Mouse (Mus musculus): ENCODE data around the gene Pkp1.

The Pkp1 gene

DNA sequence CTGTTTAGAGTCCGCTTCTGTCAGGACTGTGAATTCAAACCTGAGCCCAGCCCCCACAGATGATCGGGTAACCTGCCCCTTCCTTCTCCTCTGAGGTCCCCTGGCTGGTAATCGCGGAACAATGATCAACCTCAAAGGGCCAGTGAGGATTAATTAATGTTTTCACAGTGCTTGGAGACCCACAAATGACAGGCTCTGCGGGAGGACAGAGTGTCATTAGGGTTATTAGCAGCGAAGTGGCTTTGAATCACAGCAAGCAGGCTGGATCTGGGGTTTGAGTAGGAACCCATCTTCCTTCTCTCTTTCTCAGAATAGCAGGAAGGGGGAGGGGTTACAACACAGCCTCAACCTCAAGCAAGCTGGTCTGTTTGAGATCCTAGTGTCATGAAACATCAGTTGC, 9.6 kb downstream of the Pkp1 start:
- in situ Hi-C loops (cut with MseI, MboI) = no loop called here

- in situ Hi-C loops (cut with MseI, MboI) = no loop called here
These were observed 12.3 kb downstream of the Pkp1 start for GRCm38 (mm10) chr1:135906736-135907135.

GRCm38 (mm10) chr1:135899991-135900515, 19.0 kb downstream of the Pkp1 start:
- in situ Hi-C loops (cut with MseI, MboI) = no loop called here

- in situ Hi-C loops (cut with MseI, MboI) = no loop called here
These were observed 19.7 kb downstream of the Pkp1 start for GRCm38 (mm10) chr1:135899295-135899694.

DNA sequence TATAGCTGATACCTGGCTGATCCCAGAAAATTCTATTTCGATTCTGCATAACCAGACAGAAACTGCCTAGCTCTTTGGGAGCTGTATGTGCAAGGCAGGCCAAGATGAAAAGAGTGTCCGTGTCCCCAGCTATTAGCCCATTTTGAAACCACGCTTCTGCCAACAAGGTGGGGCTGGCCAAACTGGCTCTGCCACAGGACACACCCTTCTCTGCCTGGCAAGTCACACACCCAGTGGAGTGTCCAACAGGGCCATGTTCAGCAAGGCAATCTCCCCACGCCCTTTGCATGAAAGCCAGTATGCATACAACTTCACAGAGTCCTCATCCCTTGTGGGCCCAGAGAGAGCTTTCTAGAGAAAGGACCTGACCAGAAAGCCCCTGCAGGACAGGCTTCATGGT, 23.6 kb downstream of the Pkp1 start:
- in situ Hi-C loops (cut with MseI, MboI) = no loop called here

GRCm38 (mm10) chr1:135893377-135893776, 25.6 kb downstream of the Pkp1 start:
- in situ Hi-C loops (cut with MseI, MboI) = no loop called here

DNA sequence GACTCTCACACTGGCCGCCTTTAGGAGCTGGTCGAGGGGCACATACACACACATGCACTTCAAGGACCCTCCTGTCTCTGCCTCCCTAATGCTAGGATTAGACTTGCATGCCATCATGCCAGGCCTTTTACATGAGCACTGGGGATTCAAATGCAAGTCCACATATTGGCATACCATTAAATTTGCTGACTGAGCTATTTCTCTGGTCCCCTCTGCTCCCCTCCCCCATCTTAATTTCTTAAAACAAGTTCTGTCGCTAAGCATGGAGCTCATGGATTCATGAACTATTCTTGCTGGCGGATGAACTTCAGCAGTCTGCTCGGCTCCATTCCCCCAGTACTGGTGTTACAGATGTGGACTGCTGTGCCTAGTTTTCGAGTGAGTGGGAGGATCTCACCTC, 26.2 kb downstream of the Pkp1 start:
- in situ Hi-C loops (cut with MseI, MboI) = no loop called here

GRCm38 (mm10) chr1:135892233-135892632, 26.8 kb downstream of the Pkp1 start:
- in situ Hi-C loops (cut with MseI, MboI) = no loop called here

- in situ Hi-C loops (cut with MseI, MboI) = no loop called here
These were observed 27.4 kb downstream of the Pkp1 start for GRCm38 (mm10) chr1:135891424-135892216.

DNA sequence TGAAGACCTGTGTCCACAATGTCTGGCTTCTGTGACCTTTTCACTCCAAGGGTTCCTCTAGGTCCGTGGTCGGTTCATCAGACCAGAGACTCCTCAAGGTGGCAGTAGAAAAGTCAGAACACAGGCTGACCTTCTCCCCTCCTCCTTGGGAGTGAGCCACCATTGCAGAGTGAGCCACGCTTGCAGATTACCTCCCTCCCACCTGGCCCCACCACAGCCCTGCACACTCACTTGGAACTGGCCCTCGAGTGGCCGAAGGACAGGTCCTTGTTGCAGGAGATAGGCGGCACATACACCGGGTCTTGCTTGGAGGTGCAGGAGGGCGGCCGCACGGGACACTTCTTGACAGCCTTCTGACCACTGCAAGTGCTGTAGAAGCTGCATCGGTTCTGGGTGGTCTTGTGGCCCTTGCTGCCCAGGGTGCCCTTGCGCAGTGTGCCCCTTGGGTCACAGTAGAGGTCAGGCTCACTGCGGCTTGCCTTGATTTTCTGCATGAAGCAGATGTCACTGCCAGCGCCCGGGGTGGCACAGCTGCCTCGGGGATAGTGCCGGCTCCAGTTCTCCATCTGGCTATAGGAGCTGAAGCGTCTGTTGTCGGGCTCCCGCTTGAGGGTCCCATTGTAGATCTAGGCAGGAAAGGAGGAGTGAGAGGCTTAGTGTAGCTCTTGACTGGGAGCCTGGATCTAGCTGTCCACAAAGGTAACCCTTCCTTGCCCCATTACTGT, 29.4 kb downstream of the Pkp1 start:
- in situ Hi-C loops (cut with MseI, MboI) = no loop called here

DNA sequence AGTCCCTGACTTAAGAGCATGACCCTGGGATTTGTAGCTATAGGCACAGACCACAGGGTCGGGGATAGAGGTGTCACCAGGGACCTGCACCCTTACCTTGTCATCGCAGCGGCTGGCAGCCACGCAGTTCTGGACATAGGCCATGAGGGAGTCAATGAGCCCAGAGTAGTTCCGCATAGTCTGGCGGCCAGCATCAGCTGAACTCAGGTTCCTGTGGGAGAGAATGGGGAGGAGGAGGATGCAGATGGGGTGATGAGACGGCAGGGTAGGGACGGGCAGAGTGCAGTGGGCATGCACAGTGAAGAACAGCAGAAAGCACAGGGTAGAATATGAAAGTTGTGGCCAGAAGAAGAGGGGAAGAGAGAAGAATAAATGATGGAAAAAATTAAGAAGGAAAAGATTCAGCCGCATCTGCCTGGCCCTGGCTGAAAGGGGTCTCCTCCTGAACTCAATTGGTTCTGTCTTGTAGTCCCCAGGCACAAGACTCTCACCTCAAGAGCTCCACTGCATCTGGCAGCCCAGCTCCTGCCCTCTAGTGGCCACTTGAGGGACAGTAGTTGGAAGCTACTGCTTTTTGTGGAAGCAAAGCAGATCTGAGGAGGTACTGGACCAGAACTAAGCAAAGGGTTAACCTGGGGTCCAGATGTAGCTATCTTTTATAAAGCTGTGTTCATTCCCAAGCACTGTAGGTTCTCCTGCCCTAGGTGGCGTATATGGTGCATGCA, 36.5 kb downstream of the Pkp1 start:
- in situ Hi-C loops (cut with MseI, MboI) = no loop called here

GRCm38 (mm10) chr1:135877248-135877647, 41.8 kb downstream of the Pkp1 start:
- in situ Hi-C loops (cut with MseI, MboI) = no loop called here

DNA sequence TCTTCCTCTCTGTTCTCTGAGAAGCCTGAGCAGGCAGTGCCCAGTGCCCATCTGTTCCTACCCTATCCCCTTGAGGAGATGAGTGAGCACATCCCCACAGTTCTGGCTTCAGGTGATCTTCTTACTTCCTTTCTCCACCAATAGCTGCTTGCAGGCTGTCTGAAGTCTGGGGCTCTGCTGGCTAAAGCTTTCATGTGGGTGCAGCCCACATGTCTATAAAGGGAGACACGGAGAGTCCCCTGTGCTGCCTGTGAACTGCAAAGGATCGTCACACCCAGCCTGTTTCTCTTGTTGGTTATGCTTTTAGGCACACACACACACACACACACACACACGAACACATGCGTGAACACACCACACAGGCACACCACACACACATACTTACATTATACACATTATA, 46.0 kb downstream of the Pkp1 start:
- in situ Hi-C loops (cut with MseI, MboI) = no loop called here

GRCm38 (mm10) chr1:135868570-135868969, 50.4 kb downstream of the Pkp1 start:
- in situ Hi-C loops (cut with MseI, MboI) = loop anchor here (5.0 kb wide), 2 partner anchors 74 to 79 kb away; no protein-coding TSS in a partner anchor

GRCm38 (mm10) chr1:135865518-135866194, 53.4 kb downstream of the Pkp1 start:
- in situ Hi-C loops (cut with MseI, MboI) = loop anchor here (5.0 kb wide), 2 partner anchors 77 to 82 kb away; no protein-coding TSS in a partner anchor

- in situ Hi-C loops (cut with MseI, MboI) = loop anchor here (5.0 kb wide), 2 partner anchors 77 to 82 kb away; no protein-coding TSS in a partner anchor
These were observed 54.2 kb downstream of the Pkp1 start for GRCm38 (mm10) chr1:135864830-135865229.

GRCm38 (mm10) chr1:135863786-135864335, 55.1 kb downstream of the Pkp1 start:
- in situ Hi-C loops (cut with MseI, MboI) = no loop called here

GRCm38 (mm10) chr1:135862561-135862960, 56.4 kb downstream of the Pkp1 start:
- in situ Hi-C loops (cut with MseI, MboI) = no loop called here

DNA sequence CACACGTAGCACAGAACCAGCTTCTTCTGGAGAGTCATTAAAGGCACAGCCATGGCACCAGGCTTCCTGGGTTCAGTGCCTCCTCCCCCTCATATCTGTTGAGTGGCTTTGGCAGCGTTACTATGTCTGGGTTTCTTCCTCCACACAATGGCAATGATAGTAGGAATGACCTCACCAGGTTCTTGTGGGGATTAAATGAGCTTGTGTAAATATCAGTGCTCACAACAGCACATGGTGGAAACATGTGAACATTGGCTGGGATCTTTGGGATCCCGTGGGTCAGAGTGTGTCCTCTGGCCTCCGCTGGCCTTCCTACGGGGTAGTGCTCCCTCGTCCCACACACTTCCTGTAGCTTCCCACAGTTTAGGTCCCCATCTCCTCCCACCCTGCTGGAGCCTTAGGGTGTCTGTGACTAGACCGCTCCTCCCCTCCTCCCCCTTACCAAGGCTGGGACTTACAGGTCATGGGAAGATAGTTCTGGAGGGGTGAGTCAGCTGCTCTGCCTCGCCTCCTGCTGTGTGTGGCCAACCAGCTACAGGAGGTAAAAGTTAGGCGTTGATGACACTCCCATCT, 56.9 kb downstream of the Pkp1 start:
- in situ Hi-C loops (cut with MseI, MboI) = no loop called here

DNA sequence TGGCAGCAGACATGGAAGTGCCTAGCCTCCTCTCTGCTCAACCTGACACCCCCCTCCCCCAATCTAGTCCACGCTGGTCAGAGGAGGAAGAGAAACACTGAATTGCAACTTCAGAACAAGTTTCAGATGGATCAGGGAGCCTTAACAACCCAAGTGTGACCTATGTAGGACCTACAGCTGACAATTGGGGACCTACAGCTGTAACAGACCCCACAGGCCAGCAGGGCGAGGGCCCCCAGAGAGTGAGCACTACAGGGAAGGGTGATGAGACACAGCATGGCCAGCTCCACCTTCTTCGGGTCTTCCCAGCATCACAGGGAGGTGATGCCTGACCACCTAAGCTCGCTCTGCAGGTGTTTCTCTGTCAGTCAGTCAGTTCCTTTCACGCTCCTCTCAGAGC, 57.9 kb downstream of the Pkp1 start:
- in situ Hi-C loops (cut with MseI, MboI) = no loop called here

DNA sequence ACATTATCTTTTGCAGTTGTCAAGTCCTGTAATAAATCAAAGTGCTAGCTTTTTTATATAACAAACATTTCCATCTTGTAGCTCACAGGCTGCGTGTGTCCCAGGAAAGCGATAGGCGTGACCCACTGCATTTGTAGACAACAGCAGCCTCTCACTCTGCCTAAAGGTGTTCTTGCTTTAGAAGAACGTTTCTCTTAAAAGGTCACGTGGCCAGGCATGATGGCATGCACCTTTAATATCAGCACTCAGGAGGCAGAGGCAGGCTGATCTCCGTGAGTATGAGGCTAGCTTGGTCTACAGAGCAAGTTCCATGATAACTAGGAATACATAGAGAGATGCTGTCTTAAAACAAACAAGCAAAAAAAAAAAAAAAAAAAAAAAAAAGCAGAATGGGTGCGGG, 60.5 kb downstream of the Pkp1 start:
- in situ Hi-C loops (cut with MseI, MboI) = no loop called here
